Mouse (Mus musculus) embryonic facial prominence, embryonic 11.5 days (tissue): ENCODE data around the gene Slc35c2. TPM values are rescaled to one million over a fixed set of nuclear protein-coding genes. Genes with fewer than 3 reads are reported as not detected.

Experiments used
- ATAC-seq: fragments of 200-750 bp; cut with Nextera tagmentation; replicated peaks from 2 replicates; pipeline ENCODE4 v1.8.0; 2017; ENCODE audit warnings: low read depth; ENCODE audit not compliant: insufficient number of reproducible peaks, low FRiP score, low TSS enrichment
- DNase-seq: peaks from one replicate; pipeline ENCODE4 v3.0.0-alpha.2; 2015; ENCODE audit warnings: low spot score
- H3K27ac ChIP-seq: fragments of 300-500 bp; sonication (generic); replicated peaks from 2 replicates; pipeline ENCODE4 v1.5.1; 2014; ENCODE audit warnings: mild to moderate bottlenecking, low read depth, low read length, control low read depth
- H3K27me3 ChIP-seq: fragments of 300-500 bp; sonication (generic); 2 replicates; pipeline ENCODE4 v1.6.1; 2014; ENCODE audit warnings: mild to moderate bottlenecking, low read length, moderate library complexity, mixed read lengths; ENCODE audit not compliant: control insufficient read depth, insufficient read depth
- H3K36me3 ChIP-seq: fragments of 300-500 bp; sonication (generic); replicated peaks from 2 replicates; pipeline ENCODE4 v1.6.1; 2014; ENCODE audit warnings: low read depth, mild to moderate bottlenecking, low read length, moderate library complexity, mixed read lengths; ENCODE audit not compliant: control insufficient read depth, insufficient read depth
- H3K4me1 ChIP-seq: fragments of 300-500 bp; sonication (generic); 2 replicates; pipeline ENCODE4 v1.6.1; 2014; ENCODE audit warnings: low read length, mixed read lengths; ENCODE audit not compliant: control insufficient read depth, insufficient read depth
- H3K4me2 ChIP-seq: fragments of 300-500 bp; sonication (generic); 2 replicates; pipeline ENCODE4 v1.6.1; 2014; ENCODE audit warnings: low read depth, mild to moderate bottlenecking, control low read depth, low read length, moderate library complexity
- H3K4me3 ChIP-seq: fragments of 300-500 bp; sonication (generic); 2 replicates; pipeline ENCODE4 v1.5.1; 2014; ENCODE audit warnings: low read depth, low read length, control low read depth
- H3K9ac ChIP-seq: fragments of 300-500 bp; sonication (generic); replicated peaks from 2 replicates; pipeline ENCODE4 v1.6.1; 2014; ENCODE audit warnings: mild to moderate bottlenecking, control low read depth, low read length
- H3K9me3 ChIP-seq: fragments of 300-500 bp; sonication (generic); replicated peaks from 2 replicates; pipeline ENCODE4 v1.6.1; 2016; ENCODE audit warnings: mild to moderate bottlenecking, low read length, inconsistent platforms, mixed read lengths; ENCODE audit not compliant: control insufficient read depth
- WGBS: fragments of 180-500 bp; shearing (Covaris S2); extraction: QIAGEN DNeasy Blood & Tissue Kit; methylation state at CpG from one replicate; pipeline ENCODE4 v1.1.7; 2014; 5-methylcytosine and 5-hydroxymethylcytosine counted together
- polyA plus RNA-seq: library from polyadenylated mRNA; unstranded; fragments of >200 nt; fragmentation: Nextera tagmentation; extraction: Ambion mirVana; gene quantifications from 2 replicates; pipeline ENCODE4 v1.2.1, GENCODE M21; 2014

Slc35c2 gene
- polyA plus RNA-seq, 1 experiment from 2014 or later = 38.6 TPM

DNA sequence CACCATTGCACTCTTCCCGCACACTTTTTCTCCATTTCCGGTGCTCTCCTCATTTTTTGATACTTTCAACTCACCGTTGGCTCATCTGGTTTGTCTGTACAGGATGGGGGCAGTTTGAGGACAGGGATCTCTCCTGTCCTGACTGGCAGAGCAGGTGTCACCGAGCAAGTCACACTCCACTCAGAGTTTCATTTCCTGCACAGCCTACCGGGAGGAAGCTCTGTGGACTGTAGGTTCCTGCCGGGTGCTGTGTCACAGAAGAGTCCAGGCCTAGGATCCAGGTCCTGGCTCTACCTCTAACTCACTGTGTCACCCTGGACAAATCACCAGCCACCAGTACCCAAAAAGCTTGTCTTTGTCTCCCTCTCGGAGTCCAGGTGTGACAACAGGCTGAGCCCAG, 45.9 kb downstream of the Slc35c2 start:
- no peaks in the 10 kb centered on the region for H3K9me3 ChIP-seq
- ATAC-seq = no peak
- H3K9ac ChIP-seq = no peak overlapping the region
- H3K36me3 ChIP-seq = no peaks in the 10 kb centered on the region
- peaks cover 71% of the 10 kb centered on the region for H3K27me3 ChIP-seq
- DNase-seq = no peak
- H3K27ac ChIP-seq = no peak overlapping the region
- 63% methylated on average over 7 of the region's 7 CpGs for WGBS
- H3K4me2 ChIP-seq = no peak overlapping the region
- no peaks in the 10 kb centered on the region for H3K4me1 ChIP-seq
- H3K4me3 ChIP-seq = no peak overlapping the region

DNA sequence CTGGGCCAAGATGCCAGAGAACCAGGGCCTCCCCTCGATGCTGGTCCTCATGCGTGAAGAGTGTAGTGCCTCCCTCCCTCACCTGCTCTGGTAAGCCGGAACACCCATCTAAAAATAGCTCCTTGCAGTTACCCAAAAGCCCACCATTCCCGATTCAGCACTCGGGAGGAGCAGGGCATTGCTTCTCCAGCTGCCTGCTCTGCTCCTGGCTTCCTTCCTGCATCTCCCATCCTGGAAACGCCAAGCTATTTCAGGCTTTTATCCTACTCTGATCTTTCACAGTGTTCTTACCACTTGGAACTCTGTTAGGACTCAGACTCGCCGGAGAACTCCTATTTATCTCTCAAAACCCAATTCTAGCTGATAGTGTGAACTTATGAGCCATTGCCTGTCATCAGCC, 47.3 kb downstream of the Slc35c2 start:
- WGBS = 36% methylated on average over 8 of the region's 8 CpGs
- Histone ChIP-seq H3K4me2 (no peak overlapping the region), H3K4me1 (no peaks in the 10 kb centered on the region), H3K9me3 (no peaks in the 10 kb centered on the region), H3K9ac (no peak overlapping the region), H3K4me3 (no peak overlapping the region), H3K27me3 (peaks cover 77% of the 10 kb centered on the region), H3K36me3 (no peaks in the 10 kb centered on the region), H3K27ac (no peak overlapping the region)
- DNase-seq = no peak
- no peak for ATAC-seq

DNA sequence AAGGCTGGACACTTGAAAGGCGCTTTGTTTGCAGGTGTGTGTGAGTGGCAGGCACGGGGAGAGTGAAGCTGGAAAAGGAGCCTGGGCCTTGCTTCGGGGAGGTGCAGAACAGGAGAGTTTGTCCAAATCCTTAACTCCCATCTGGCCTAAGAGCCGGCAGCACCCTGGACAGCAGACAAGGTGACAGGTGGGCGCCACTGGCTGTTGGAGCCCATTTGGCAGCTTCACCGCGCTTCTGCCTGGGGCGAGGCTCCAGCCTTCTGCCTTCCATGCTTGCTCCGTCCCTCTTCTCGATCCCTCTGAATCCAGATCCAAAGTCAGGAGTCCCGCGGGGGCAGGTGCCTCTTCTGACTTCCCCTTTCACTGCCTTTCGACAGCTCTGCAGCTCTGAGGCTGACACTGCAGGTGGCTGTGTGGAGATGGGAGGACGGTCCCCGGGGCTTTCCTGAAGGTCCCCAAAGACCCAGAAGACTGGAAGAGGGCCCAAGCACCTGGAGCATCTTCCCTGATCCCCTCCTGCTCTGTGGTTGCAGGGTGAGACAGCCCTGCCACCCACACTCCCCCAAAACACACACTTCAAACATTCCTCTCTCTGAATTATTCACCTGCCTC, 48.0 kb downstream of the Slc35c2 start:
- 13% methylated on average over 14 of the region's 15 CpGs for WGBS
- H3K4me2 ChIP-seq = no peak overlapping the region
- H3K27me3 ChIP-seq = peaks cover 83% of the 10 kb centered on the region
- H3K9me3 ChIP-seq = no peaks in the 10 kb centered on the region
- H3K36me3 ChIP-seq = no peaks in the 10 kb centered on the region
- no peak overlapping the region for H3K9ac ChIP-seq
- H3K4me3 ChIP-seq = no peak overlapping the region
- ATAC-seq (no peak), DNase-seq (peak; percentile 60)
- no peak overlapping the region for H3K27ac ChIP-seq
- peaks cover 6% of the 10 kb centered on the region for H3K4me1 ChIP-seq

DNA sequence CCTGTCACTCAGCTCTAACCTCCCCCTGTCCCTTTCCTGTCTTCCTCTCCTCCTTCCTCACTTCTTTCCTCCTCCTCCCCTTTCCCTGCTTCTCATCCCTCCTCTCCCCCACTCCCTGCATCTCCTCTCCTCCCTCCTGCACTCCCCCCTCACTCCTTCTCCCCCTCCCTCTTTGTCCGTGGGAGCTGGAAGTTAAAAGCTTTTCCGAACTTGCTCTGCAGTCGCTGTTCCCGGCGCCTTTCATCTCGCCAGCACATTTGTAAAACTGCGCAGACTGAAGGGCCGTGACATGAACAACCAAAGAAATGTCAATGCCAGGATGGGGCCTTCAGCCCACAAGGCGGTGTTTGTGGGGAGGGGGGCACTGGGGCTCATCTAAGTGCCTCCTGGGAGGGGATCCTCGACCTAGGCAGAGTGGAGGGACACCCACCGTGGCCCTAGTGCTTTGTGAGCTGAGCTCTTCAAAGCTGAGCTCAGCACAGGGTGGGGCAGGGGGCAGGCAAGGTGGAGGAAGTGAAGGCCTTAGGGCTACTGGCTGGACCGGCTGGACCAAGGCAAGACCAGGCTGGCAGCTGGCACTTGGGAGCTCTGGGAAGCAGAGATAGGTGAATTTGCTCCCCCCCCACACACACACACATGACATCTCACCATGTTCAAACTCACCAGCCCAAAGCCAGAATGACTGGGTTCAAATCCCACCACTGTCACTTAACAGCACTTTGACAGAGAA, 49.1 kb downstream of the Slc35c2 start:
- H3K4me1 ChIP-seq = peaks cover 6% of the 10 kb centered on the region
- peaks cover 92% of the 10 kb centered on the region for H3K27me3 ChIP-seq
- no peak overlapping the region for H3K4me3 ChIP-seq
- no peak overlapping the region; the same call in 1 of the 2 replicates for H3K4me2 ChIP-seq
- no peak overlapping the region for H3K27ac ChIP-seq
- WGBS = 6% methylated on average over 12 of the region's 12 CpGs
- ATAC-seq = no peak
- H3K36me3 ChIP-seq = no peaks in the 10 kb centered on the region
- no peaks in the 10 kb centered on the region for H3K9me3 ChIP-seq
- no peak for DNase-seq
- no peak overlapping the region for H3K9ac ChIP-seq

DNA sequence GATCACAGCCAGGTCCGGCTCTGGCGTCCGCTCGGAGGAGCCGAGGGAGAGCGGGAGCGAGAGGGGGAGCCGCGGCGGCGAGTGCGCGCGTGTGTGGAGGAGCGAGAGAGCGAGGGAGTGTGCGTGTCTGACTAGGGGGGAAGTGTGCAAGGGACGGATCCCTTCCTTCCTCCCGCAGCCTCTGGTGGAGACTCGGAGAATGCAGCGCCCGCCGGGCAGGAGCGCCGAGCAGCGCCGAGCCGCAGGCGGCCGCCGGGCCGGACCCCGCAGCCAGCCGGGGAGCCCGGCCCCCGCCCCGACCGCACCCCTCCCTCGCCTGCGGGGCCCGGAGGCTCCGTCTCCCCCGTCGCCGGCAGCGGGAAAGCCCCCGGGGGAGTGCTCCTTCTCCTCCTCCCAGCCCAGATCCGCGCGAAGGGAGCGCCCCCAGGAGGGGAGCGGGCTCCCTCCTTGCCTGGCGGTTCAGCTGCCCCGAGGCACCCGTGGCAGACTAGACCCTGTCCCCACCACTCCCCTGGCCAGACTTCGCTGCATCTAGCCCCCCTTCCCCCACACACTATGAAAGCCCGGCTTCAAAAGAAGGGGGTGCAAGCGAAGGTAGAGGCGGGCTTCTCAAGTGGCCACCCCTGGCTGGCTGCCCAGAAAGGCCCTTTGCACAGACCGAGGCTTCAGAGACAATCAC, 52.9 kb downstream of the Slc35c2 start, which contains the start of gene Cdh22:
Gene Cdh22 (minus strand): TSS at position 241 of the 679 bp plus-strand sequence.
- Histone ChIP-seq H3K36me3 (no peaks in the 10 kb centered on the region), H3K9ac (peak within 1 kb of the TSS; percentile 65), H3K4me2 (peak within 1 kb of the TSS; percentile 98), H3K4me3 (peak within 1 kb of the TSS; percentile 57), H3K27ac (no peak within 1 kb of the TSS), H3K9me3 (no peaks in the 10 kb centered on the region), H3K27me3 (peaks cover 77% of the 10 kb centered on the region), H3K4me1 (peaks cover 6% of the 10 kb centered on the region)
- WGBS = under 1% methylated on average over 52 of the region's 60 CpGs
- ATAC-seq (peak; percentile 78), DNase-seq (peak; percentile 77)

DNA sequence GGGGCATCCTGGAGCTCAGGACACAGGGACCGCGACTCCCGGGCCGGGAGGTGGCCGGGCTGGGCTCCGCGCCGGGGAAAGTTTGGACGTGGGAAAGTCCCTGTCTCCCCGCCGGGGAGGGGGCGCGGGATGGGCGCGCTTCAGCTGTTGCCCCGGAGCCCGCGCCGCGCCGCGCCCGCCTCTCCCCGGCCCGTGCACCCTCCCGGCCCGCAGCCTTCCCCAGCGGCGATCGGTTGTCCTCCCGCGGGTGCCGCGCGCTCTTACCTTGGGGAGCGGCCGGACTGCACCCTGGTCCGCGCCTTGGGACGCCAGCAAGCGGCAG, 53.4 kb downstream of the Slc35c2 start:
- Histone ChIP-seq H3K27me3 (peaks cover 72% of the 10 kb centered on the region), H3K9ac (peak overlapping the region; percentile 65), H3K4me1 (peaks cover 6% of the 10 kb centered on the region), H3K4me2 (peak overlapping the region; percentile 98), H3K27ac (no peak overlapping the region), H3K4me3 (peak overlapping the region; percentile 57), H3K36me3 (no peaks in the 10 kb centered on the region), H3K9me3 (no peaks in the 10 kb centered on the region)
- ATAC-seq (peak; percentile 33), DNase-seq (no peak)
- 0% methylated on average over 35 of the region's 41 CpGs for WGBS

DNA sequence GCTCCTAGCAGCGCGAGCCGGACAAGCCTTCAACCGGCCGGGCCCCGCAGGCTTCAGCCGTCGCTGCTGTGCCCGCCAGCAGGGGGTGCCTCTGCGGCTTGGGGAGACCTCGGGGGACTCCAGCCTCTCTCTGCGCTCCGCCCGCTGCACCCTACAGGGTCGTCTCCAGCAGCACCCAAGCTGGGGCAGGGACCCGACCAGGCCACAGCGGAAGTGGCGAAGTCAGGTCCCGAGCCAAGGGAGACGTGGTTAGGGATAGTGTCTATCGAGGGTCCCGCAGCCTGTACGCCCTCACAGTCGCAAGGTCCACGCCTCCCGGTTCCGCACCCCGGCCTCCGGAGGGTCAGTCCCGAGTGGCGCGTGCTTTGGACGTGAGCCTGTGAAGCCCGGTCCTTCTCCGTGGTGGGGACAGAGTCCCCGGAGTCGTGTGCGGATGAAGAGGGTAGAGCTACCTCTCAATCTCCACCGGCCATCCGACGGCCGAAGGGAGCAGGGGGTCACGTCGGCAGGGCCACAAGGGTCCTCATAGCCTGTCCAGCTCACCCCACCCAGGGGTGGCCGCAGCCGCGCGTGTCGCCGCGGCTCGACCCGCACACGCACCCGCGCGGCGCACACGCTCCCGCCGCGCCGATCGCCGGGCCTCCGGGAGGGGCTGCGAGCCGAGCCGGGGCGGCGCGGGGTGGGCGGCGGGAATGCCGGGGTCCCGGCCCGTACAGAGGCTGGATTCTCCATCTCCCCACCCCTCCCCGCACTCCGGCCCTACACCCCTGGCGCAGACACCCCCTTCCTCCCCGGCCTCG, 54.0 kb downstream of the Slc35c2 start:
- DNase-seq (peak; percentile 61), ATAC-seq (no peak; the same call in 1 of the 2 replicates)
- Histone ChIP-seq H3K9ac (peak overlapping the region; percentile 65), H3K36me3 (no peaks in the 10 kb centered on the region), H3K27ac (no peak overlapping the region), H3K4me2 (peak overlapping the region; percentile 98), H3K4me1 (peaks cover 6% of the 10 kb centered on the region), H3K9me3 (no peaks in the 10 kb centered on the region), H3K27me3 (peaks cover 66% of the 10 kb centered on the region), H3K4me3 (peak overlapping the region; percentile 57)
- 1% methylated on average over 75 of the region's 82 CpGs for WGBS
